Mouse (Mus musculus): Measurements from ENCODE around the gene Agtpbp1.
"Not testable (repeated sequence)": the region's sequence is repeated elsewhere in the genome, so short reads cannot be mapped to it uniquely, and the experiment has no call there.

Gene Agtpbp1

GRCm38 (mm10) chr13:59584947-59585647, at the start of gene Agtpbp1, which contains the start of gene Naa35:
TSS of gene Agtpbp1 (minus strand) at chr13:59585227.
TSS of gene Naa35 (plus strand) at chr13:59585259.
- peak; percentile 99 for DNase-seq (ENCODE audit: low spot score)

- no peak for DNase-seq (ENCODE audit: low spot score)
Measured at GRCm38 (mm10) chr13:59634637-59635036, 49.6 kb upstream of the Agtpbp1 start.

- no peak for DNase-seq (ENCODE audit: low spot score)
Measured at GRCm38 (mm10) chr13:59626739-59627138, 41.7 kb upstream of the Agtpbp1 start.

- DNase-seq (ENCODE audit: low spot score): no peak
Measured at GRCm38 (mm10) chr13:59624903-59625302, 39.9 kb upstream of the Agtpbp1 start.

GRCm38 (mm10) chr13:59624389-59624788, 39.4 kb upstream of the Agtpbp1 start:
- no peak for DNase-seq (ENCODE audit: low spot score)

GRCm38 (mm10) chr13:59621643-59622489, 36.8 kb upstream of the Agtpbp1 start:
- no peak for DNase-seq (ENCODE audit: low spot score)

GRCm38 (mm10) chr13:59618463-59618862, 33.4 kb upstream of the Agtpbp1 start:
- no peak for DNase-seq (ENCODE audit: low spot score)

- no peak for DNase-seq (ENCODE audit: low spot score)
Measured at GRCm38 (mm10) chr13:59615554-59615953, 30.5 kb upstream of the Agtpbp1 start.

- DNase-seq (ENCODE audit: low spot score): no peak
Measured at GRCm38 (mm10) chr13:59615152-59615551, 30.1 kb upstream of the Agtpbp1 start.

- no peak for DNase-seq (ENCODE audit: low spot score)
Measured at GRCm38 (mm10) chr13:59613868-59614267, 28.8 kb upstream of the Agtpbp1 start.

- DNase-seq (ENCODE audit: low spot score): no peak
Measured at GRCm38 (mm10) chr13:59610437-59610836, 25.4 kb upstream of the Agtpbp1 start.

GRCm38 (mm10) chr13:59609885-59610284, 24.9 kb upstream of the Agtpbp1 start:
- DNase-seq (ENCODE audit: low spot score): no peak

- DNase-seq (ENCODE audit: low spot score): no peak
Measured at GRCm38 (mm10) chr13:59605221-59605922, 20.3 kb upstream of the Agtpbp1 start.

GRCm38 (mm10) chr13:59604511-59604910, 19.5 kb upstream of the Agtpbp1 start:
- peak; percentile 51 for DNase-seq (ENCODE audit: low spot score)

- DNase-seq (ENCODE audit: low spot score): no peak
Measured at GRCm38 (mm10) chr13:59603096-59603495, 18.1 kb upstream of the Agtpbp1 start.

GRCm38 (mm10) chr13:59592630-59593029, 7.6 kb upstream of the Agtpbp1 start:
- no peak for DNase-seq (ENCODE audit: low spot score)

GRCm38 (mm10) chr13:59592058-59592457, 7.0 kb upstream of the Agtpbp1 start:
- DNase-seq (ENCODE audit: low spot score): not testable (repeated sequence)

- no peak for DNase-seq (ENCODE audit: low spot score)
Measured at GRCm38 (mm10) chr13:59590691-59591090, 5.7 kb upstream of the Agtpbp1 start.

- no peak for DNase-seq (ENCODE audit: low spot score)
Measured at GRCm38 (mm10) chr13:59589672-59590071, 4.6 kb upstream of the Agtpbp1 start.

GRCm38 (mm10) chr13:59587201-59587600, 2.2 kb upstream of the Agtpbp1 start:
- DNase-seq (ENCODE audit: low spot score): no peak

- DNase-seq (ENCODE audit: low spot score): no peak
Measured at GRCm38 (mm10) chr13:59585648-59586005, 600 bp upstream of the Agtpbp1 start.

- DNase-seq (ENCODE audit: low spot score): peak; percentile 46
Measured at GRCm38 (mm10) chr13:59584481-59584880, 546 bp downstream of the Agtpbp1 start.

GRCm38 (mm10) chr13:59580954-59581353, 4.1 kb downstream of the Agtpbp1 start:
- DNase-seq (ENCODE audit: low spot score): no peak
